Mouse (Mus musculus) liver, adult 2 months (tissue): ENCODE results near the gene Gm28729. TPM values are rescaled to one million over a fixed set of nuclear protein-coding genes. Genes with fewer than 3 reads are reported as not detected.
"Not testable (repeated sequence)": the region's sequence is repeated elsewhere in the genome, so short reads cannot be mapped to it uniquely, and the experiment has no call there.

Experiments
- DNase-seq: peaks from one replicate; pipeline ENCODE4 v3.0.0-alpha.2; 2011; ENCODE audit warnings: low read depth, low spot score; ENCODE audit errors: extremely low read depth
- H3K27ac ChIP-seq: fragments of 200-500 bp; replicated peaks from 2 replicates; pipeline ENCODE4 v1.5.1; 2012; ENCODE audit warnings: low read depth, mild to moderate bottlenecking, control low read depth, inconsistent platforms, low read length; ENCODE audit not compliant: insufficient read depth
- H3K27me3 ChIP-seq: fragments of 200-500 bp; 2 replicates; pipeline ENCODE4 v1.6.1; 2012; ENCODE audit warnings: mild to moderate bottlenecking, moderate library complexity, low read length, inconsistent platforms; ENCODE audit not compliant: control insufficient read depth, insufficient read depth
- H3K36me3 ChIP-seq: fragments of 200-500 bp; 2 replicates; pipeline ENCODE4 v1.6.1; 2012; ENCODE audit warnings: low read length, inconsistent platforms; ENCODE audit not compliant: control insufficient read depth, insufficient read depth
- H3K4me1 ChIP-seq: fragments of 200-500 bp; 2 replicates; pipeline ENCODE4 v1.6.1; 2011; ENCODE audit warnings: low read length; ENCODE audit not compliant: control insufficient read depth, insufficient read depth
- H3K4me3 ChIP-seq: fragments of 200-500 bp; 2 replicates; pipeline ENCODE4 v1.5.1; 2011; ENCODE audit warnings: low read depth, mild to moderate bottlenecking, control low read depth, low read length, moderate library complexity; ENCODE audit not compliant: insufficient read depth
- H3K79me2 ChIP-seq: fragments of 200-500 bp; 2 replicates; pipeline ENCODE4 v1.6.1; 2012; ENCODE audit warnings: inconsistent platforms, mild to moderate bottlenecking, low read length, moderate library complexity; ENCODE audit not compliant: control insufficient read depth, insufficient read depth
- H3K9ac ChIP-seq: fragments of 200-500 bp; 2 replicates; pipeline ENCODE4 v1.6.1; 2012; ENCODE audit warnings: low read depth, mild to moderate bottlenecking, control low read depth, inconsistent platforms, low read length
- CTCF ChIP-seq: fragments of 200-500 bp; IDR thresholded peaks from 2 replicates; pipeline ENCODE4 v1.5.1; 2011; ENCODE audit warnings: low read depth, low read length, control low read depth
- POLR2A ChIP-seq: fragments of 200-500 bp; IDR thresholded peaks from 2 replicates; pipeline ENCODE4 v1.6.1; 2011; ENCODE audit warnings: low read length, control low read depth; ENCODE audit not compliant: insufficient read depth; ENCODE audit errors: extremely low read depth
- WGBS: fragments of 180-500 bp; shearing (Covaris S2); methylation state at CpG from one replicate; pipeline ENCODE4 v1.1.7; 2018; 5-methylcytosine and 5-hydroxymethylcytosine counted together
- polyA plus RNA-seq: library from polyadenylated mRNA; depleted of rRNA; stranded (reverse); fragments of >200 nt; gene quantifications from 2 replicates; pipeline ENCODE4 v1.2.3, GENCODE M21; 2012
- total RNA-seq: library from RNA; depleted of rRNA; stranded (reverse); fragments of >200 nt; gene quantifications from 2 replicates; pipeline ENCODE4 v1.2.3, GENCODE M21; 2014

Gene Gm28729
- total and polyA plus RNA-seq, 2 experiments: not detected

DNA sequence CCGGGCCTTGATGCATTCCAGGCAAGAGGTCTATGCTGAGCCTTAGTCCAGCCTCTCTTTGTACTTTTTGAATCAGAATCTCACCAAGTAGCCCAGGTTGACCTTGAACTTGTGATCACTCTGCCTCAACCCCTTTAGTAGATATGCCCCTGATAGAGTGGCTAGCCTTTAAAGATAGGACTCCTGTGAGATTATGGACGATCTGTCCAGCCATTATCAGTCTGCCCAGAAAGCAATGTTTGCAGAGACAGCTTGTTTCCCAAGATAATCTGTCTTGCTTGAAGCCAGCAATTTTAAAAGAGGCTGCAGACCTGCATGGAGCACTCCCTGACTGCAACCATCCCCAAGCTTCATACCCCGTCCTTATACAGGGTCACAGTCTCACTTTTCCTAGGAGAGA is 42.0 kb downstream of the Gm28729 start:
- 52% methylated on average over 3 of the region's 3 CpGs for WGBS
- TF ChIP-seq CTCF: no peak
- no peak for TF ChIP-seq POLR2A
- Histone ChIP-seq H3K4me1 (no peaks in the 10 kb centered on the region), H3K27ac (no peak overlapping the region), H3K9ac (no peak overlapping the region), H3K79me2 (peaks cover under 1% of the 10 kb centered on the region; the same call in 1 of the 2 replicates), H3K4me3 (no peak overlapping the region), H3K36me3 (no peaks in the 10 kb centered on the region), H3K27me3 (no peaks in the 10 kb centered on the region)
- DNase-seq: no peak

DNA sequence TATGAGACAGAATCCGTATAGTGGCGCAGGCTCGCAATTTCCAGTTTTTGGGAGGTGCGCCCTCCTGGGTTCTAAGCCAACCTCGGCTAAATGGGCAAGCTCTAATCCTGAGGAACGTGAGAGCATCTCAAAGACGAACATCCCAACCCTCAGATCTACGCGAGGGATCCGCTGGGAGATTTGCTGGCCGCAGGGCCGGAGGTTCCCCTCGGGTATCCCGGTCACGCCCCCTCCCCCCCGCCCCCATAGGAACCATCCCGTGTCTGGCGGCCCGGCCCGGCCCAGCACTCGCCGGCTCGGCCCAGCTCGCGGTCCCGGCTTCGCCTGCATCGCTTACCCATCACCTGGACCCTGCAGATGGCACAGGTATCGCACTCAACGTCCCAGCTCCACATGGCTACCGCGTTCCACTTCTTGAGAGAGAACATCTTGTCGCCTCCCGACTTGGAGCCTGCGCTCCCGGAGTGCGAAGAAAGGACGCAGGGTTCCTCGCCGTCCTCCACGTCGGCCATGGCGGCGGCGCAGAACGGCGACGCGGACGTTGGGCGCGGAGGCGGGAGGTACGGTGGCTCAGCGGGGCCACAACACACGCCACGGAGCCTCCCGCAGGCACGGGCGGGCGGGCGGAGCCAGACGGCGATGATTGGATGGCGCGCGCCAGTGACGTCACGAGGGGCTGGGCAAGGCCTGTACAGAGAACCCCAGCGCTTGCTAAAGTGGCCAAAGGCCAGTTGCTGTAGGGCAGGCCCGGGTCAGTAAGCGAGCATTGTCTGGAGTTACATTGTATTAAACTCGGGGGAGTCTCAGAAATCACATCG is 46.8 kb downstream of the Gm28729 start, which contains the start of gene Rnf7:
Gene Rnf7, minus strand, starts transcription at position 605 of the 818 bp plus-strand sequence.
- Histone ChIP-seq H3K4me3 (peak within 1 kb of the TSS; percentile 69), H3K9ac (peak within 1 kb of the TSS; percentile 68), H3K79me2 (peaks cover 5% of the 10 kb centered on the region; the same call in 1 of the 2 replicates), H3K36me3 (peaks cover 3% of the 10 kb centered on the region; the same call in 1 of the 2 replicates), H3K27me3 (no peaks in the 10 kb centered on the region), H3K27ac (peak within 1 kb of the TSS; percentile 60), H3K4me1 (peaks cover 2% of the 10 kb centered on the region)
- WGBS: under 1% methylated on average over 74 of the region's 74 CpGs
- TF ChIP-seq POLR2A (0 out of 2 replicates have a peak, but pooled peaks have one; percentile 22), CTCF (no peak)
- DNase-seq: peak; percentile 84

- WGBS: 91% methylated on average over 3 of the region's 3 CpGs
- Histone ChIP-seq H3K9ac (no peak overlapping the region), H3K4me1 (peaks cover 1% of the 10 kb centered on the region), H3K36me3 (peaks cover 13% of the 10 kb centered on the region), H3K79me2 (no peaks in the 10 kb centered on the region; the same call in 1 of the 2 replicates), H3K27ac (no peak overlapping the region), H3K27me3 (no peaks in the 10 kb centered on the region), H3K4me3 (no peak overlapping the region)
- TF ChIP-seq CTCF (no peak), POLR2A (no peak)
- DNase-seq: no peak
Observed at GRCm38 (mm10) chr9:96472356-96472755, 52.7 kb downstream of the Gm28729 start.

DNA sequence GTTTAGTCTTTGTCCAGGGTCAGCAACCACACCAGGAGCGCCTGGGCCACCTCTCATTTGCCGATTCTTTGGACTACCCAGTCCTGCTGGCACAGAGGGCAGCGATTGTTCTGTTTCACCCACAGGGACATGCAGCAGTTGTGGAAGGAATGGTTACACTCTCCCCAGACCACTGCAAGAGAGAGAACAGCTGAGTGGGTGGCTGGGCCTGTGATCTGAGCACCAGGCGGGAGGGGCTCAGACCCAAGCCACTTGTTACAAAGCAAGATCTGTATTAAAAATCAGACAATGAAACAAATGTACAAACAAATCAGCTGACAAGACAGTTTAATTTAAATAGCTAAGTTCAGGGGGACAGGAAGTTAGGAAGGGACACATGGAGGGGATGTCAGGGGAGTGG is 53.4 kb downstream of the Gm28729 start:
- H3K27ac ChIP-seq, H3K79me2 ChIP-seq, DNase-seq, H3K27me3 ChIP-seq, H3K9ac ChIP-seq, H3K4me1 ChIP-seq, H3K4me3 ChIP-seq: not testable (repeated sequence)
- WGBS: 98% methylated on average over 4 of the region's 4 CpGs
- peaks cover 13% of the 10 kb centered on the region for H3K36me3 ChIP-seq

GRCm38 (mm10) chr9:96470266-96470974 is 54.6 kb downstream of the Gm28729 start:
- no peak for TF ChIP-seq CTCF
- TF ChIP-seq POLR2A: no peak
- no peaks in the 10 kb centered on the region for H3K79me2 ChIP-seq
- no peak overlapping the region for H3K27ac ChIP-seq
- 97% methylated on average over 8 of the region's 8 CpGs for WGBS
- peaks cover 13% of the 10 kb centered on the region for H3K36me3 ChIP-seq
- H3K4me3 ChIP-seq: no peak overlapping the region
- no peaks in the 10 kb centered on the region for H3K4me1 ChIP-seq
- no peaks in the 10 kb centered on the region for H3K27me3 ChIP-seq
- H3K9ac ChIP-seq: no peak overlapping the region
- DNase-seq: no peak
